Mouse (Mus musculus) cerebellum, adult 11 months (tissue): Measurements from ENCODE around the gene Mrgprb3.

Source experiments
- DNase-seq: peaks from one replicate; pipeline ENCODE4 v3.0.0; 2022

Gene Mrgprb3

GRCm38 (mm10) chr7:48643711-48644110 lies at the start of gene Mrgprb3:
TSS of gene Mrgprb3 (minus strand) at chr7:48643811.
- DNase-seq = no peak
